Mouse (Mus musculus): ENCODE measurements around the gene St3gal3.
A peak's percentile ranks its signal among the peaks of the same experiment; 100 is the strongest.

St3gal3 gene

GRCm38 (mm10) chr4:117984206-117984605 is 150.5 kb downstream of the St3gal3 start:
- no peak for DNase-seq (ENCODE audit: low spot score)

- DNase-seq (ENCODE audit: low spot score) = peak; percentile 51
Measured at GRCm38 (mm10) chr4:117982706-117983105, 152.0 kb downstream of the St3gal3 start.

- DNase-seq (ENCODE audit: low spot score) = no peak
Measured at GRCm38 (mm10) chr4:117981518-117981917, 153.2 kb downstream of the St3gal3 start.

- no peak for DNase-seq (ENCODE audit: low spot score)
Measured at GRCm38 (mm10) chr4:117980161-117980560, 154.6 kb downstream of the St3gal3 start.

GRCm38 (mm10) chr4:117979181-117979580 is 155.5 kb downstream of the St3gal3 start:
- DNase-seq (ENCODE audit: low spot score) = no peak

- no peak for DNase-seq (ENCODE audit: low spot score)
Measured at GRCm38 (mm10) chr4:117978282-117978681, 156.4 kb downstream of the St3gal3 start.

GRCm38 (mm10) chr4:117977841-117978240 is 156.9 kb downstream of the St3gal3 start:
- DNase-seq (ENCODE audit: low spot score) = no peak

GRCm38 (mm10) chr4:117977371-117977770 is 157.3 kb downstream of the St3gal3 start:
- DNase-seq (ENCODE audit: low spot score) = no peak

- DNase-seq (ENCODE audit: low spot score) = no peak
Measured at GRCm38 (mm10) chr4:117975820-117976219, 158.9 kb downstream of the St3gal3 start.

GRCm38 (mm10) chr4:117974719-117975118 is 160.0 kb downstream of the St3gal3 start:
- DNase-seq (ENCODE audit: low spot score) = no peak

GRCm38 (mm10) chr4:117972999-117973398 is 161.7 kb downstream of the St3gal3 start:
- no peak for DNase-seq (ENCODE audit: low spot score)

GRCm38 (mm10) chr4:117964346-117965025 is 170.2 kb downstream of the St3gal3 start:
- no peak for DNase-seq (ENCODE audit: low spot score)

- no peak for DNase-seq (ENCODE audit: low spot score)
Measured at GRCm38 (mm10) chr4:117957492-117957891, 177.2 kb downstream of the St3gal3 start.

- DNase-seq (ENCODE audit: low spot score) = no peak
Measured at GRCm38 (mm10) chr4:117947493-117947892, 187.2 kb downstream of the St3gal3 start.

GRCm38 (mm10) chr4:117946639-117947305 is 187.9 kb downstream of the St3gal3 start:
- DNase-seq (ENCODE audit: low spot score) = no peak

- DNase-seq (ENCODE audit: low spot score) = no peak
Measured at GRCm38 (mm10) chr4:117943317-117943716, 191.4 kb downstream of the St3gal3 start.

- DNase-seq (ENCODE audit: low spot score) = no peak
Measured at GRCm38 (mm10) chr4:117936964-117937363, 197.8 kb downstream of the St3gal3 start.

GRCm38 (mm10) chr4:117934081-117934480 is 200.6 kb downstream of the St3gal3 start:
- DNase-seq (ENCODE audit: low spot score) = no peak

GRCm38 (mm10) chr4:117933248-117933647 is 201.5 kb downstream of the St3gal3 start:
- DNase-seq (ENCODE audit: low spot score) = no peak

GRCm38 (mm10) chr4:117929391-117929881 is 205.3 kb downstream of the St3gal3 start, which contains the start of gene Artn:
Artn (minus strand) TSS chr4:117929763.
- DNase-seq (ENCODE audit: low spot score) = no peak

- DNase-seq (ENCODE audit: low spot score) = no peak
Measured at GRCm38 (mm10) chr4:117928699-117929241, 205.9 kb downstream of the St3gal3 start.

- DNase-seq (ENCODE audit: low spot score) = no peak
Measured at GRCm38 (mm10) chr4:117928234-117928633, 206.5 kb downstream of the St3gal3 start.
